Mouse (Mus musculus) fibroblast of lung, adult 2 months (primary cell): ENCODE measurements around the gene Spout1.
"Not testable (repeated sequence)": the region's sequence is repeated elsewhere in the genome, so short reads cannot be mapped to it uniquely, and the experiment has no call there.

Experiments
- DNase-seq: peaks from one replicate; pipeline ENCODE4 v3.0.0-alpha.2; 2011; ENCODE audit warnings: low read depth

Gene Spout1

DNA sequence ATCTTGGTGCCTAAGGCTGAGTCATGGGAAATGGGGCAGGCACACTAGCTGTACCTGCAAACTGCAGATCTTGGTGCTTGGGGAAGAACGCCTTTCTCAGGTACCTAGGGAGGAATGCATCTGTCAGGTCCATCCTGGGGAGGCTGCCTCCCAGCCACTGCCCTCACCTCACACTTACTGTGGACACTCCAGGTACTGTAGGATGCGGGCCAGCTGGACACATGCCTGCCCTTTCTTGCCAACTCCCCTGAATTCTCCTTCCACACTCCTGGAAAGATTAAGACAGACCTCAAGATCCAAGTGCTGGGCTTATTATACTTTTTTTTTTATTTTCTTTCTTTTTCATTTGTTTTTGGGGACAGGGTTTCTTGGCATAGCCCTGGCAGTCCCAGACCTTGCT, 1.7 kb downstream of the Spout1 start:
- no peak for DNase-seq

DNA sequence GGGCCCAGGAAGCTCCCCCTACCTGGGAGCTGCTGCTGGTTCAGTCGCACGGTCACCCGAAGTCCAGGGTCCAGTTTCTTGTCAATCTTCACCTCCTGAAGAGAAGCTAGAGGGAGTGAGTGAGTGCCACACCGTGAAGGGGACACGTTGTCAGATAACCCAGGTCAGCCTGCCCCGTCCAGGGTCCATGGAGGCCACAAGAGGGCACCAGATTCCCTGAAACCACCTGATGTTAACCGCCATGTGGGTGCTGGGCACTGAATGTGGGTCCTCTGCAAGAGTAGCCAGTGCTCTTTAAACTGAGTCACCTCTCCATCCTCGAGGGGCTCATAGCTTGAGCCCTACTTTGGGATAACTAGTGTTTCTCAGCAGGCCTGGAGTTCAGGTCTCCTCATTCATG, 2.4 kb downstream of the Spout1 start:
- DNase-seq, result no peak

DNA sequence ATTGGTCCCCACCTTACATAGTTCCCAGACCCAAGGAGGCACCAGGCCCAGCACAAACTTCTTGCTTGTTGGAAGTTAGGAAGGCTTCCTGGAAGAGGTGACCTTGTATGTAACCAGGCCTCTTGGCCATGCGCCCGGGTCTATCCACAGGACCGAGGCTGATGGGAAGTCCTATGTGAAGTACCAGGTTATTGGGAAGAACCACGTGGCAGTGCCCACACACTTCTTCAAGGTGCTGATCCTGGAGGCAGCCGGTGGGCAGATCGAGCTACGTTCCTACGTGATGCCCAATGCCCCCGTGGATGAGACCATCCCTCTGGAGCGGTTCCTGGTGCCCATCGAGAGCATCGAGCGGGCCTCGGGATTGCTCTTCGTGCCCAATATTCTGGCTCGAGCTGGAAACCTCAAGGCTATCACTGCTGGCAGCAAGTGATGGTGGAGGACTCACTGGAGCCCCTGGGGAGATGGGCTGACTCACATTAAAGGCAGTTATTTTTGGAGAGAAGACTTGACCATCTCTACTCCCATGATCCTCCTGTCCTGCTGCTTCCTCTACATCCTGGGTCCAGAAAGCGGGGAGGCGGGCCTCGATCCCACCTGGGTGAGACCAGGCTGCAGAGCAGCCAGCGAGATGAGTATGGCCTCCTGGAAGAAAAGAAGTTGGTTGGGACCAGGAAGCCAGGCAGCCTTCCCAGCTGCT, 4.6 kb downstream of the Spout1 start:
- no peak for DNase-seq

DNA sequence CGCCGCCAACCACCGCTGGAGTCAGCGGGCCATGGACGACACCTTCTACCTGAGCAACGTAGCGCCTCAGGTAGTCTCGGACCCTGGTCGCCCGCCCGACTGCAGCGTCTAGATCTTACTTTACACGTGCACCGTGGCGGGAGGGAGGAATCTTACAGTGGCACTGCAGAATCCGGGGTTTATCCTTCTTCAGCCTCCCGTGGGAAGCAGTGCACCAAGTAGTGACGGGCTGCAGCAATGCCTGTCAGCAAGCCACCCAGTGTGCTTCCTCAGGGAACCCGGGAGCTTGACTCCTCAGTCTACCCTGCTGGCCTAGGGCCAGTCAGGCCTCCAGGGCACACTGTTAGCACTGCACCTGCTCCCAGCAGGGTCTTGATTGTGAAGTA, 6.3 kb downstream of the Spout1 start:
- DNase-seq, result no peak

DNA sequence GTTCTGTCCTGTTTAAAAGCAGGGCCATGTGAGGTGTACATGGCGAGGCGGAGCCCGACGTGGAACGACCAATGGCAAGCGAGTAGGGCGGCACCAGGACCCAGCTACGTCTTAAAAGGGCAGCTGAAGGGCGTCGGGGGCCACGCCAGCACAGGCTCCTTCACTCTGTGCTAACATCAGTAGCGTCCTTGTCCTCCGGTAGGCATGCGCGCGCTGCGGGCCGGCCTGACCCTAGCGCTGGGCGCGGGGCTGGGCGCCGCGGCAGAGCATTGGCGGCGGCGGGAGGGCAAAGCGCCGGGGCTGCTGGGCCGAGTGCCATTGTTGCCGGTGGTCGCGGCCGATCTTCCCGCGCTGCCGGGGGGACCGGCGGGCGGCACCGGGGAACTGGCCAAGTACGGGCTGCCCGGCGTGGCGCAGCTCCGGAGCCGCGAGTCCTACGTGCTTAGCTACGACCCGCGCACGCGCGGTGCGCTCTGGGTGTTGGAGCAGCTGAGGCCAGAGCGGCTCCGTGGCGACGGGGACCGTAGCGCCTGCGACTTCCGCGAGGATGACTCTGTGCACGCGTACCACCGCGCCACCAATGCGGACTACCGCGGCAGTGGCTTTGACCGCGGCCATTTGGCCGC, 6.8 kb downstream of the Spout1 start, which contains the start of gene Endog:
TSS of gene Endog (plus strand) at position 123 of the 626 bp plus-strand sequence.
- DNase-seq, result no peak

DNA sequence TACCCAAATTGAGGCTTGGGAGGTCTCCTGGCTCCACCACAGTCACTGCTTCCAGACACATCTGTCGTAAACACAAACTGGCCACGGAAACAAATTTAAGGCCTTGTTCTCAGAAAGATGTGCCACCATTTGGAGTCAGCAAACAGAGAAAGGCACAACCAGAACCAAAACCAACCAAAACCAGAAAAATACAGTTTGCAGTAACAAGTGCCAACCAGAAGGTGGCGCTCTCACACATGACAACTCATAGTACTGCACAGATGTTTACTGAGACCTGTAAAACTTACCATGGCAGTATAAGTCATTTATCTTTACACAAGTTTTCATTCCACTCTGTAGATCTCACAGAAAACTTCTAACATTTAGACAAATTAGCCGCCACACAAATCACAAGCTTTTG, 11.6 kb downstream of the Spout1 start:
- DNase-seq, result no peak

DNA sequence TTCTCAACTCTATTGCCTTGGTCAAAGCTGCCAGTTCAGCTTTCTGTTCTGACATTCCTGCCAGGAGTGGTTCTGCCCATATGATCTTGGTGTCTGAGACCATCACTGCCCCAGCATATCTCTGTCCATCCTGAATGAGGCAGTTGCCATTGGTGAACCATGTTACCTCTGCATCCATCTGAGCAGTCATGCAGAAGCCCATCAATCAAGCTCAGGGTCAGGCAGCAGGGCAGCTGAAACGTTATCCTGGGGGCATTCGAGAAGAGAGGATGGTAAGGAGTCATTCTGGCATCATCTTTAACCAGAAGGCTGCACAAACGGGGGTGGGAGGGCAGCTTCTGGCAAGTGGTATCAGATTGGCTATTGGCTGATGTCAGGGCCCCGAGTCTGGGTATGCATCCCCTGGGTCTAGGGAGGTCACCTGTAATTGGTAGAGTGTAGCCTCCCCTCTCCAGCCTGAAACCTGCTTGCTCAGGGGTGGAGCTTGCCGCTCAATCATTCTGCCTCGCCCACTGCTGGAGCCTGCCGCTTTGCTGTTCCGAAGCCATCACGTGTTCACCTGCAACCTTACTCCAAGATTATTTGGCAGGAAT, 13.8 kb downstream of the Spout1 start:
- DNase-seq, result no peak

DNA sequence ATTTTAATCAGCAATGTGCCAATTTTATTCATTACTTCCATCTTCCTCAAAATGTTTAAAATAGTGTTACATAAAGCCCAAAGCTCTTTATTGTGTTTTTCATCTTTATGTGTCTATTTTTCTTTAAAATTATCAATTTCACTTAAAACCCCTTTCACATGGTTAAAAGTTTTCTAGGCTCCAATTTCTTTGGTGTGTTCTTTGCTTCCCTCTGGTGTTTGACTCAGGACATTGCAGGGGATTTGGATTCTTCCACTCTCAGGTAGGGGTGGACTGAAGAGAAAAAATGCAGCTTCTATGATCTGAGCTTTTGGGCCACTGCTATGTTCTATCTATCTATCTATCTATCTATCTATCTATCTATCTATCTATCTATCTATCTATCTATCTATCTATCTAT, 16.4 kb downstream of the Spout1 start:
- DNase-seq, result no peak

DNA sequence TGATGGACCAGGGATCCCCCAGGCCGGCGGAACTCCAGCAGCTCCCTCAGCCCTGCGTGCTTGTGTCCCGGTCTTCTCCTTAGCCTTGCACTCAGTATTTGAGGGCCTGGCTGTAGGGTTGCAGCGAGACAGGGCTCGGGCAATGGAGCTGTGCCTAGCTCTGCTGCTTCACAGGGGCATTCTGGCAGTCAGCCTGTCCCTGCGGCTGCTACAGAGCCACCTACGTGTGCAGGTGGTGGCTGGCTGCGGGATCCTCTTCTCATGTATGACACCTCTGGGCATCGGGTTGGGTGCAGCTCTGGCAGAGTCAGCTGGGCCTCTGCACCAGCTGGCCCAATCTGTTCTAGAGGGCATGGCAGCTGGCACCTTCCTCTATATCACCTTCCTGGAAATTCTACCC, 18.4 kb downstream of the Spout1 start:
- DNase-seq, result not testable (repeated sequence)

DNA sequence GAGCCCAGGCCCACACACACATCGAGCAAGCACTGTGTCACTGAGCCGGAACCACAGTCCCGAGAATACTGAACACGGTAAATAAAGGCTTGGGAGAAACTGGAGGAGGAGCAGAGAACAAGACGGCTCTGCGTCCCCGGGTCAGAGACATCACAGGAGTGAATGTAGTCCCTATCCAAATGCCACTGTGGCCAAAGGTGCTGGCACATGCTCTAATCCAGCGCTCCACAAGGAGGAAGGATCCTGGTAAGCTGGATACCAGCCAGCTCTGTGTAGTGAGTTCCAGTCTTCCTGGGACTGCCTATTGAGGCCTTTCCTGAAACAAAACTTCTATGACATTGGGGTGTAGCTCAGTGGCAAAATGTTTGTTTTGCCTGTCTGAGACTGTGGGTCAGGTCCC, 25.6 kb downstream of the Spout1 start:
- DNase-seq, result no peak

DNA sequence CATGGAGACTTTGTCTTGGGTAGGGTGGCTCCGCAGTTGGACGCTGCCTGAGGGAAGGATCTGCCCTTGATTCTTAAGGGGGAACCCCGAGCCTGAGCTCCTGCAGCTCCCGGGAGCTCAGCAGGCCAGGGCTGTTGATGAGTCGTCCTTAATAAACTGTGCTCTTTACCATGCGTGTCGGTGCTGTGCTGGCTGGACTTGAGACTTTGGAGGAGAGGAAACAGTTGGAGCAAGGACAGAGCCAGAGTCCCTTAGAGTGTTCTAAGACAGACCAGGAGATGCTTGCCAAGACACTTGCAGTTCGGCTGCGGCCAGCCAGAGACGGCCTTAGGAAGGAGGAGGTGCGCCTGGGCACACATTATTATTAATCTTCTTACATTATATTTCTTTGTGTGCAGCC, 26.4 kb downstream of the Spout1 start:
- no peak for DNase-seq

DNA sequence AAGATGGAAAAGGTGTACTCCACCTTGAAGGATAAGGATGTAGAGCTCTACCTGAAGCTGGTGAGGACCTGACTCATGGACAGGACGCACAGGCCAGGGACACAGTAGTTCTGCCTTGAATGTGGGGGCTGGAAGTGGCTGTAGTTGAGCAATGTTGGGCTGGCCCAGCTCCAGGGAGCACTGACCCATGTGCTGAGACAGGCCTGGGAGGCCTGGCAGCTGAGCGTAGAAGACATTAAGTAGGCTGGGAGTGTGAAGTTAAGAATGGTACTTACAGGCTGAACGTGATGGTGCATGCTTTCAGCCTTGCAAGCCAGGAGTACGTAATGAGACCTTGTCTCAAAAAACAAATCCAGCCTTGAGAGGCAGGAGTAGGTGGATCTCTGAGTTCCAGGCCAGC, 30.8 kb downstream of the Spout1 start:
- DNase-seq, result no peak

DNA sequence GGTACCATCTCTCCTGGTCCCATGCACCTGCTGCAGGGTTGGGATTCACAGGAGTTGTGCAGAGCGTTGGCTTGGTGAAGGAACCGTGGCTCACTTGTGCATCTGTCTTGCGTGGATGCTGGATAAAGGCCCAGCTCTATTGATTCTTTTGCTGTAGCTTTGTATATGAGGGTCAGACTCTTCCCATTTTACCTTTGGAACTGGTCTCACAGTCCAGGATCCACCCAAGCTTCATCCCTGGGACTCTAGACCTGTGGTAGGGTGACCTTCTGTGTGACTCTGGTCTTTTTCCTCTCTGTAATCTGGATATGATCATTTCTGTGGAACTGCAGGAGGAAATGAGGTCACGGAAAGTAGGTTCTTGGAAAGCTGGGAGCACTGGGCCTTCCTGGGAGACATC, 33.8 kb downstream of the Spout1 start:
- no peak for DNase-seq

DNA sequence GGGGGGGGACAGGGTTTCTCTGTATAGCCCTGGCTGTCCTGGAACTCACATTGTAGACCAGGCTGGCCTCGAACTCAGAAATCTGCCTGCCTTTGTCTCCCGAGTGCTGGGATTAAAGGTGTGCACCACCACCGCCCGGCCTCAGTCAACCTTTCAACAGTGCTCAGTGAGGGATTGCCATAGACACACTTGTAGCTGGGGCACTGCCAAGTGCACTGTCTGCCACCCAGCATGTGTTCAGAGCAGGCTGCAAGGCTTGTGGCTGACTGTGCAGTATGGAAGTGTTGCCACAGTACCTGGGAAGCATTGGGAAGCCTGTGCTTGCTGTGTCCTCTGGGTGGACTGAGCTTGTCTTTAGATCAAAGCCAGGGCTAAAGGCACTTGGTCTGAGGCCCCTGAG, 38.2 kb downstream of the Spout1 start:
- not testable (repeated sequence) for DNase-seq

DNA sequence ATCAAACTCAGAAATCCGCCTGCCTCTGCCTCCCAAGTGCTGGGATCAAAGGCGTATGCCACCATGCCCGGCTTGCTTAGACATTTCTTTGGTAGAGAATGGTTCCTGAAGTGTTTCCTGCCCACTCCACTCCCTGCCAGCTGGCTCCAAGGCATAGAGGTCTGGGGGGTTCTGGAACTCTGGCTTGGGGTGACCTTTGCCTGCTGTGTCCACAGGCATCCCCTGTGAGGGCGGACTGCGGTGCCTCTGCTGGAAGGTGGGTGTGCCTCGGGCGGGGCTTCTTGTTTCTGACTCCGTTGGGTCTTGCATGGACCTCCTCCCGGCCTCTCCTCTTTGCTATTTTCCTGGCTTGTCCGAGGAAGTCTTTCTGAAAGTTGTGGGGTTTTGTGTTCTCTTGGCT, 41.8 kb downstream of the Spout1 start:
- DNase-seq, result no peak

DNA sequence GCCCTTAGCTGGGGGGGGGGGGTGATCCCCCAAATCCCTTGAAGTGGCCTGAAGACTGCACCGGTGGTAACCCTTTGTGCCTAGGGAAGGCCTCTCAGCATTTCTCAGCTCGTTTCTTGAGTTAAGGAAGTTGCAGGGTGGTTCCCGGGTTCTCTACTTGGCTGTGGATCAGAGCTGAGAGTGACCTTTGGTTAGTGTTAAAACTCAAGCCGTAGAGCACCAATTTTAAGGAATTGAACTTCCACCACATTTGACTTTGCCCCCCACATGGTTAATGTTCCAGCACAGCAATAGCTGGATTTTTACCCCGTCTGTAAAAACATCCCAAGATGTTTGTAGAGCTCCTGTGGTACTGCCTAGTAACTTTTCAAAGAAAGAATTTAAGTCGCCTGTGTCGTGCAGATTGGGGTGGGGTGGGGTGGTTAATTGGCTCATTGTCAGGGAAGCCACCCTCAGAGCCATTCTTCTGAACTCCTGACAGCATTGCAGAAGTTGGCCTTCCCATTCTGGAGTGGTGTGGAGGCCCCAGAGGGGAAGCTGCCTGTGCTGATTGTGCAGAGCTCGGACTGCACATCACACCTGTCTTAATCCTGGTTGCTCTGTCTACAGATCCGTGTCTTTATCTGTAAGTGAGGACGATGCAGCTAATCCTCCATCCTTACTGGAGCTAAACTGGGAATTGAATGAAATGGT, 43.2 kb downstream of the Spout1 start:
- DNase-seq, result no peak

DNA sequence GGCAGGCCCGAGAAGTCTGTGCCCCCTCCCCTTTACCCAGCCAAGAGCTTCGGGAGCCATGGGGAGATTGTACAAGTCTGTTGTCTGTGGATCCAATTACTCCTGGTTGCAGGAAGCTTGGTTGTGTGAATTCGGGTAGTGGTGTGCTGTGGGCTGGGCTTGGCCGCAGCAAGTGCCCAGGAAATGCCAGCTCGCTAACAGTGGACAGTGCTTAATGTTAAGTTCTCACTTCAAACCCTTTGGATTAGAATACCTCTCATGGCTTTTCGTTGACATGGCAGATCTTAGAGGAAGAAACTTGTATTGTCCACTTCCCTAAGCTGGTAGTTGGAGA, 43.9 kb downstream of the Spout1 start:
- no peak for DNase-seq

DNA sequence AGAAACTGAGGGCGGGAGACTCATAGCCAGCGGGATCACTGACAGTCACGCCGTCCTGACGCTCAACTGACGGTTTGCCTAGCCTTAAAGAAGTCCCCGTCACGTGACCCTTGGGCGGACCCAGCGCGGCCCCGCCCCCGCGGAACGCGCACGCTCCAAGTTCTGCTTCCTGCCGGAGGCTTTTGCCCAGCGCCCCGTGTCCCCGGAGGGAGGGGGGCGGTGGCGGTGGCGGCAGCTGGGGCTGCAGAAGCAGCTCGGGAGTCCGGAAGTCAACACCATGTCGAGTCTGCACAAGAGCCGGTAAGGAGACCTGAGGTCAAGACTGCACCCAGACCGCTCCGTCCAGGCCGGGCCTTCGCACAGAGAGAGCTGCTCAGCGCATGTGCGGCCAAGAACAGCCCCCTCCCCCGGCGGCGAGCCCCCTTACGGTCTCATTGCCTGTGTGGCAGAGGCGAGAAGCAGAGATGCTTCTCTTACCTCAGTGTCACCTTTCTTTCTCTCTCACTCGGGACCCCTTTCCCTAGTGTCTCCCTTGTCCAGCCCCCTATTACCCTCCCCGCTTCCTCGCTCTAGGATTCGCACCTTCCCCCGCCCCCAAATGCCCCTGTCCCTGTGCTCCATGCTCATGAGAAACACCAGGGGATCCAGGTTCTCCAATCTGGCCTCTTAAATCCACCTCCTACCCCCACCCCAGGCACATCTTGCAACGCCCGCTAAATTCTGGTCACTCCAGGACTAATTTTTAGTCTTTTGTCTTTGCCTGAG, 44.5 kb downstream of the Spout1 start, which contains the start of gene Tbc1d13:
TSS of gene Tbc1d13 (plus strand) at position 134 of the 765 bp plus-strand sequence.
- peak; percentile 83 for DNase-seq

DNA sequence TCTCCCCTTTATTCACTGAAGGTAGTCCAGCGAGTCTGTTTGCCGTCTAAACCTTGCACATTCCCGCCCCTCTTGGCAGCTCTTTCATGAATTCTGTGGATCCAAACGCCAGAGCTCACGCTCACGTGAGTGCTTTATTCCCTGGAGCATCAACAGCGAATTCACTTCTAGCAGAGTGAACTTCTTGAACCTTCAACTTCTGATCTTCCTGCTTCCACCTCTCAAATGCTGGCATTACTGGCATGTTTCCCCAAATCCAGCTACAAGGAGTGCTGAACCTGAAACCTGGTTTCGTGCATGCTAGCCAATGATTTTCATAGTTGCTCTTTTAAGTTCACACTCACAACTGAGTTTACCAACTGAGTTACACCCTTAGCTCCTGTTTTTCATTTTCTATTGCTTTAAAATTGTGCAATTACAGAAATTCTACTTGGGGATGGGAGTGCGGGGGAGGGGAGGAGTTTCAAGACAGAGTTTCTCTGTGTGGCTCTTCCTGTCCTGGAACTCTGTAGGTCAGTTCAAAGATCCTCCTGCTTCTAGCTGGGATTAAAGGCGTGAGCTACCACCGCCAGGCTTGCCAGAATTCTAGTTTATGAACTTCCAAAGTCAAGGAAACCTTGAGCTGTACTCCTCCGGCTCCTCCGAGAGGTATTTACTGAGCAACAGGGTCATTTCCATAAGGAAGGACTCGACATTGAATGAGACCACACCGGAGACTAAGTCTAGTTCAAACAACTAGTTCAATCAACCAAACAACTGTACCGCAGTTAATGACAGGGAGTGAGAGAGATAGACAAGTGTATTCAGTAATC, 45.3 kb downstream of the Spout1 start:
- peak; percentile 61 for DNase-seq

DNA sequence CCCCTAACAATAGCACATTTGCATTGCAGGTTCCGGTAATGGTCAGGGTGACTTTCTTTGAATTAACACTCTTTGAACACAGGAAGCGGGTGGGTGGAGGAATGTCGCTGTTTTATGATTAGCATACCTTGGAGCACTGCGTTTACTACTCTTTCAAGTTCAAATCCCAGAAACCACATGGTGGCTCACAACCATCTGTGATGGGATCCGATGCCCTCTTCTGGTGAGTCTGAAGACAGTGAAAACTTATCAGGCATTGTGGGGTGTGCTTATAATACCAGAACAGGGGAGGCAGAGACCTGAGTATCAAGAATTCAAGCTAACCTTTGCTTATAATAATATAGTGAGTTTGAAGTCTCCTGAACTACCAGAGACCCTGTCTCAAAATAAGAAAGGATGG, 47.0 kb downstream of the Spout1 start:
- DNase-seq, result not testable (repeated sequence)

DNA sequence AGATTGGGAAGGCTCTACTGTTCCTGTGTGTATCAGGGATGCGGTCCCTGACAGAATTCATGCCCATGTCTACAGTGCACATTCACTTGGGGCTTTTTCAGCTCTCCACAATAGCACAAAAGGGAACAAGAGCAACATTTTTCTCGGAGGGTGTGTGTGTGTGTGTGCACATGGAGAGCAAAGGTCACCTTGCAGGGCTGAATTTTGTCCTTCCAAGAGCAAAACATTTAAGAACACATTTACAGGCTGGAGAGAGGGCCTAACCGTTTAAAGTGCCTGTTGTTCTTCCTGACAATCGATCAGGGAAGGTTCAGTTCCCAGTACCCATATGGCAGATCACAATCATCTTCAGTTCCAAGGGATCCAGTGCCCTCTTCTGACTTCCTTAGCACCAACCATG, 48.1 kb downstream of the Spout1 start:
- DNase-seq, result no peak
